Mouse (Mus musculus) hindbrain, postnatal 0 days (tissue): Measurements from ENCODE around the gene Zfp28. TPM values are rescaled to one million over a fixed set of nuclear protein-coding genes. Genes with fewer than 3 reads are reported as not detected.

ENCODE experiments used
- ATAC-seq: fragments of 200-750 bp; cut with Nextera tagmentation; 2 replicates; pipeline ENCODE4 v1.8.0; 2017; ENCODE audit warnings: mild to moderate bottlenecking, moderate TSS enrichment, moderate library complexity
- DNase-seq: peaks from one replicate; pipeline ENCODE4 v3.0.0-alpha.2; 2015; ENCODE audit warnings: low spot score
- H3K27ac ChIP-seq: fragments of 300-500 bp; sonication (generic); 2 replicates; pipeline ENCODE4 v1.5.1; 2014; ENCODE audit warnings: mild to moderate bottlenecking
- H3K27me3 ChIP-seq: fragments of 300-500 bp; sonication (generic); 2 replicates; pipeline ENCODE4 v1.6.1; 2014; ENCODE audit warnings: low read length, mixed read lengths; ENCODE audit not compliant: insufficient read depth
- H3K36me3 ChIP-seq: fragments of 300-500 bp; sonication (generic); 2 replicates; pipeline ENCODE4 v1.6.1; 2014; ENCODE audit warnings: low read length, mixed read lengths; ENCODE audit not compliant: insufficient read depth
- H3K4me1 ChIP-seq: fragments of 300-500 bp; sonication (generic); 2 replicates; pipeline ENCODE4 v1.6.1; 2014; ENCODE audit warnings: antibody characterized with exemption, low read length, mixed read lengths; ENCODE audit not compliant: insufficient read depth
- H3K4me2 ChIP-seq: fragments of 300-500 bp; sonication (generic); 2 replicates; pipeline ENCODE4 v1.6.1; 2014; ENCODE audit warnings: low read depth, mild to moderate bottlenecking, low read length, moderate library complexity, mixed read lengths
- H3K4me3 ChIP-seq: fragments of 300-500 bp; sonication (generic); 2 replicates; pipeline ENCODE4 v1.5.1; 2014; ENCODE audit warnings: low read length
- H3K9ac ChIP-seq: fragments of 300-500 bp; sonication (generic); replicated peaks from 2 replicates; pipeline ENCODE4 v1.6.1; 2014; ENCODE audit warnings: mild to moderate bottlenecking, low read length, moderate library complexity, mixed read lengths
- H3K9me3 ChIP-seq: fragments of 300-500 bp; sonication (generic); 2 replicates; pipeline ENCODE4 v1.6.1; 2016; ENCODE audit warnings: low read length, mixed read lengths
- CTCF ChIP-seq: IDR thresholded peaks from 2 replicates; pipeline ENCODE4 v1.5.1; 2016; ENCODE audit warnings: antibody characterized with exemption, control low read depth, low read depth
- WGBS: fragments of 180-500 bp; shearing (Covaris S2); extraction: QIAGEN DNeasy Blood & Tissue Kit; methylation state at CpG from one replicate; pipeline ENCODE4 v1.1.7; 2014; 5-methylcytosine and 5-hydroxymethylcytosine counted together
- polyA plus RNA-seq: library from polyadenylated mRNA; unstranded; fragments of >200 nt; fragmentation: Nextera tagmentation; extraction: Ambion mirVana; gene quantifications from 2 replicates; pipeline ENCODE4 v1.2.1, GENCODE M21; 2015
- total RNA-seq: library from RNA; depleted of rRNA; stranded (reverse); fragments of >200 nt; gene quantifications from 2 replicates; pipeline ENCODE4 v1.2.3, GENCODE M21; 2014; rRNA removed

Zfp28 gene
- total and polyA plus RNA-seq, 2 experiments from 2014 or later: 11.2 to 18.2 TPM

DNA sequence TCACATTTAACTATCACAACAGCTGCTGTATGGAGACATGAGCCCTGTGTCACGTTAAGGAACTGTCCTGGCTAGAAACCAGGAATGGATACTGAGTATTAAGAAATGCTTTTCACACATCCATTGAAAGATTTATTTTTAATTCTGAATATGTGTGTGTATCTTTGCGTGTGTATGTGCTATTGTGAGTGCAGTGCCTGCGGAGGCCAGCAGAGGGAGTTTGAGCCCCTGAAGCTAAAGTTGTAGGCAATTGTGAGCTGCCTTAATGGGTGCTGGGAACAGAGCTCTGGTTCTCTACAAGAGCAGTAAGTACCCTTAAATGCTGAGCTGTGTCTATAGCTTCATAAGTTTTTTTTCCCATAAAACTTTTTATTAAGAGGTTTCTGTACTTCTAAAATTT lies 46.3 kb downstream of the Zfp28 start:
- peak; percentile 34 for TF ChIP-seq CTCF
- H3K9ac ChIP-seq: no peak overlapping the region
- ATAC-seq (no peak), DNase-seq (no peak)
- H3K4me2 ChIP-seq: no peak overlapping the region
- H3K27me3 ChIP-seq: no peaks in the 10 kb centered on the region
- no peaks in the 10 kb centered on the region for H3K36me3 ChIP-seq
- H3K4me3 ChIP-seq: no peak overlapping the region
- no peaks in the 10 kb centered on the region for H3K4me1 ChIP-seq
- peaks cover 4% of the 10 kb centered on the region; the same call in 1 of the 2 replicates for H3K9me3 ChIP-seq
- no peak overlapping the region for H3K27ac ChIP-seq
- WGBS: 85% methylated on average over 3 of the region's 3 CpGs

- Histone ChIP-seq H3K27ac (no peak overlapping the region), H3K4me2 (no peak overlapping the region), H3K4me1 (no peaks in the 10 kb centered on the region), H3K4me3 (no peak overlapping the region), H3K36me3 (no peaks in the 10 kb centered on the region), H3K9me3 (peaks cover 4% of the 10 kb centered on the region; the same call in 1 of the 2 replicates), H3K9ac (no peak overlapping the region), H3K27me3 (no peaks in the 10 kb centered on the region)
- ATAC-seq (no peak), DNase-seq (no peak)
- 37% methylated on average over 2 of the region's 2 CpGs for WGBS
- TF ChIP-seq CTCF: peak; percentile 50
These were observed 47.2 kb downstream of the Zfp28 start for GRCm38 (mm10) chr7:6430342-6430741.

DNA sequence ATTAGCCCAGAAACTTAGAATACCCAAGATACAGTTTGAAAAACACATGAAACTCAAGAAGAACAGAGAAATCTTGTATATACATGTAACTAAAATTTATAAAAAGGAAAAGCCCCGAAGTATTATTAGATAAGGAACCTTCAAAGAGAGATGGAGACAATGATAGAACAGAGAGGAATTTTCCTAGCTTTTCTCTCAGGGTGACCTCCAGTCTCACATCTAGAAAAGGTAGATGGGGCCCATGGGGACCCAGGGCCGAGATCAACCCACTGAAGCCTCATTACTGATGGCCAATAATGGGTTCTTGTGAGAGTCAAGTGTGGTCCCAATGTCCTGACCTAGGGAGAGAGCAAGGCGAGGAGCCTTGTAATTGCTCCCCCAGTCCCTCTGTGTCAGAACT lies 55.3 kb downstream of the Zfp28 start, which contains the start of gene Olfr1344:
TSS of gene Olfr1344 (plus strand) at position 301 of the 400 bp plus-strand sequence.
- H3K36me3 ChIP-seq: no peaks in the 10 kb centered on the region
- ATAC-seq (no peak), DNase-seq (no peak)
- H3K4me1 ChIP-seq: no peaks in the 10 kb centered on the region
- no peaks in the 10 kb centered on the region for H3K27me3 ChIP-seq
- no peak within 1 kb of the TSS for H3K9ac ChIP-seq
- no peak within 1 kb of the TSS for H3K4me3 ChIP-seq
- no peak within 1 kb of the TSS for H3K27ac ChIP-seq
- 79% methylated on average over 3 of the region's 3 CpGs for WGBS
- H3K4me2 ChIP-seq: no peak within 1 kb of the TSS
- TF ChIP-seq CTCF: no peak
- H3K9me3 ChIP-seq: no peaks in the 10 kb centered on the region

GRCm38 (mm10) chr7:6441173-6441572 lies 58.1 kb downstream of the Zfp28 start:
- Histone ChIP-seq H3K36me3 (no peaks in the 10 kb centered on the region), H3K9me3 (no peaks in the 10 kb centered on the region), H3K27ac (no peak overlapping the region), H3K9ac (no peak overlapping the region), H3K27me3 (no peaks in the 10 kb centered on the region), H3K4me3 (no peak overlapping the region), H3K4me2 (no peak overlapping the region), H3K4me1 (no peaks in the 10 kb centered on the region)
- 33% methylated on average over 2 of the region's 2 CpGs for WGBS
- ATAC-seq: no peak
- no peak for TF ChIP-seq CTCF
- DNase-seq: no peak

Other genes with a start within 250 kb of the Zfp28 start
- 71.0 and 85.9 TPM in 2 replicates for gene Zfp787, start 227.3 kb upstream of the Zfp28 start, total RNA-seq
- gene Zfp787, start 227.3 kb upstream of the Zfp28 start, polyA plus RNA-seq: 53.9 and 61.4 TPM in 2 replicates
- 84.3 and 105 TPM in 2 replicates for gene Zfp444, start 211.1 kb upstream of the Zfp28 start, total RNA-seq
- gene Zfp444, start 211.1 kb upstream of the Zfp28 start, polyA plus RNA-seq: 69.2 and 70.5 TPM in 2 replicates
- not detected in 2 replicates for gene Galp, start 186.2 kb upstream of the Zfp28 start, total RNA-seq
- gene Galp, start 186.2 kb upstream of the Zfp28 start, polyA plus RNA-seq: not detected in 2 replicates
- not detected in 2 replicates for gene Zscan5b, start 161.0 kb upstream of the Zfp28 start, total RNA-seq
- gene Zscan5b, start 161.0 kb upstream of the Zfp28 start, polyA plus RNA-seq: not detected in 2 replicates
- gene Epp13, start 130.6 kb upstream of the Zfp28 start, total RNA-seq: not detected in 2 replicates
- gene Epp13, start 130.6 kb upstream of the Zfp28 start, polyA plus RNA-seq: 0.59 and 0.62 TPM in 2 replicates
- 3.2 and 4.2 TPM in 2 replicates for gene Zfp667, start 96.7 kb upstream of the Zfp28 start, total RNA-seq
- 12.0 and 15.3 TPM in 2 replicates for gene Zfp667, start 96.7 kb upstream of the Zfp28 start, polyA plus RNA-seq
- gene Zfp583, start 52.0 kb upstream of the Zfp28 start, total RNA-seq: 5.8 and 9.5 TPM in 2 replicates
- gene Zfp583, start 52.0 kb upstream of the Zfp28 start, polyA plus RNA-seq: 15.0 and 17.6 TPM in 2 replicates
- 2.7 and 3.1 TPM in 2 replicates for gene Gm3854, start 39.5 kb upstream of the Zfp28 start, total RNA-seq
- 4.6 and 5.0 TPM in 2 replicates for gene Gm3854, start 39.5 kb upstream of the Zfp28 start, polyA plus RNA-seq
- gene Zfp78, start 20.0 kb upstream of the Zfp28 start, total RNA-seq: 1.3 and 2.6 TPM in 2 replicates
- gene Zfp78, start 20.0 kb upstream of the Zfp28 start, polyA plus RNA-seq: 1.8 and 2.8 TPM in 2 replicates
- gene Smim17, start 15.4 kb downstream of the Zfp28 start, total RNA-seq: 16.9 and 18.2 TPM in 2 replicates
- 6.2 and 7.7 TPM in 2 replicates for gene Smim17, start 15.4 kb downstream of the Zfp28 start, polyA plus RNA-seq
- 0.26 TPM in 1 of 2 replicates, not detected in the other for gene Gm20715, start 27.0 kb downstream of the Zfp28 start, total RNA-seq
- 0.04 TPM in 1 of 2 replicates, not detected in the other for gene Gm20715, start 27.0 kb downstream of the Zfp28 start, polyA plus RNA-seq
- gene Olfr1344, start 55.4 kb downstream of the Zfp28 start, total RNA-seq: 2.4 and 4.8 TPM in 2 replicates
- gene Olfr1344, start 55.4 kb downstream of the Zfp28 start, polyA plus RNA-seq: 0.23 and 0.32 TPM in 2 replicates
- gene Olfr1336, start 72.9 kb downstream of the Zfp28 start, total RNA-seq: not detected in 2 replicates
- not detected in 2 replicates for gene Olfr1336, start 72.9 kb downstream of the Zfp28 start, polyA plus RNA-seq
- gene Olfr1346, start 83.8 kb downstream of the Zfp28 start, total RNA-seq: not detected in 2 replicates
- gene Olfr1346, start 83.8 kb downstream of the Zfp28 start, polyA plus RNA-seq: not detected in 2 replicates
- gene Olfr5, start 103.6 kb downstream of the Zfp28 start, total RNA-seq: not detected in 2 replicates
- not detected in 2 replicates for gene Olfr5, start 103.6 kb downstream of the Zfp28 start, polyA plus RNA-seq
- gene Olfr1347, start 116.5 kb downstream of the Zfp28 start, total RNA-seq: not detected in 2 replicates
- not detected in 2 replicates for gene Olfr1347, start 116.5 kb downstream of the Zfp28 start, polyA plus RNA-seq
- gene Olfr1348, start 125.5 kb downstream of the Zfp28 start, total RNA-seq: not detected in 2 replicates
- gene Olfr1348, start 125.5 kb downstream of the Zfp28 start, polyA plus RNA-seq: not detected in 2 replicates
- gene Olfr1349, start 139.7 kb downstream of the Zfp28 start, total RNA-seq: 0.18 TPM in 1 of 2 replicates, not detected in the other
- gene Olfr1349, start 139.7 kb downstream of the Zfp28 start, polyA plus RNA-seq: 0.08 TPM in 1 of 2 replicates, not detected in the other
- not detected in 2 replicates for gene Olfr1350, start 181.5 kb downstream of the Zfp28 start, total RNA-seq
- gene Olfr1350, start 181.5 kb downstream of the Zfp28 start, polyA plus RNA-seq: not detected in 2 replicates